Mouse (Mus musculus): Measurements from ENCODE around the gene Cdk13. TPM values are rescaled to one million over a fixed set of nuclear protein-coding genes. Genes with fewer than 3 reads are reported as not detected.

Gene Cdk13
- polyA plus RNA-seq, 1 experiment: 69.2 TPM

- Histone ChIP-seq H3K4me1 (ENCODE audit: control insufficient read depth, insufficient read depth, low read length) (no peaks in the 10 kb centered on the region), H3K4me3 (ENCODE audit: low read depth, low read length) (peak overlapping the region; percentile 86), H3K27ac (ENCODE audit: insufficient read depth, low read length) (no peak overlapping the region), H3K27me3 (ENCODE audit: control insufficient read depth, insufficient read depth, low read length, poor library complexity, severe bottlenecking) (no peaks in the 10 kb centered on the region), H3K9ac (ENCODE audit: low read depth, poor library complexity, severe bottlenecking) (peak overlapping the region; percentile 98), H3K36me3 (ENCODE audit: control insufficient read depth, insufficient read depth, low read length, poor library complexity, severe bottlenecking) (no peaks in the 10 kb centered on the region; the same call in none of the 2 replicates), H3K9me3 (replicated peaks; ENCODE audit: control insufficient read depth, insufficient read depth, low read length, poor library complexity, severe bottlenecking) (no peaks in the 10 kb centered on the region)
- TF ChIP-seq CTCF (IDR thresholded peaks at IDR 0.05; ENCODE audit: low read depth, low read length) (peak; percentile 6), EP300 (IDR thresholded peaks at IDR 0.05; ENCODE audit: insufficient read depth, low read depth, low read length) (no peak), POLR2A (IDR thresholded peaks at IDR 0.05; ENCODE audit: insufficient read depth, low read length) (no peak)
Measured at GRCm38 (mm10) chr13:17803331-17804057, 1.4 kb downstream of the Cdk13 start.

- Histone ChIP-seq H3K36me3 (ENCODE audit: control insufficient read depth, insufficient read depth, low read length, poor library complexity, severe bottlenecking) (no peaks in the 10 kb centered on the region; the same call in none of the 2 replicates), H3K9me3 (replicated peaks; ENCODE audit: control insufficient read depth, insufficient read depth, low read length, poor library complexity, severe bottlenecking) (no peaks in the 10 kb centered on the region), H3K27ac (ENCODE audit: insufficient read depth, low read length) (no peak overlapping the region), H3K27me3 (ENCODE audit: control insufficient read depth, insufficient read depth, low read length, poor library complexity, severe bottlenecking) (no peaks in the 10 kb centered on the region), H3K4me3 (ENCODE audit: low read depth, low read length) (peak overlapping the region; percentile 86), H3K9ac (ENCODE audit: low read depth, poor library complexity, severe bottlenecking) (peak overlapping the region; percentile 98), H3K4me1 (ENCODE audit: control insufficient read depth, insufficient read depth, low read length) (no peaks in the 10 kb centered on the region)
- TF ChIP-seq CTCF (IDR thresholded peaks at IDR 0.05; ENCODE audit: low read depth, low read length): no peak
- no peak for TF ChIP-seq POLR2A (IDR thresholded peaks at IDR 0.05; ENCODE audit: insufficient read depth, low read length)
- TF ChIP-seq EP300 (IDR thresholded peaks at IDR 0.05; ENCODE audit: insufficient read depth, low read depth, low read length): no peak
Measured at GRCm38 (mm10) chr13:17802880-17803279, 2.0 kb downstream of the Cdk13 start.

- no peaks in the 10 kb centered on the region for H3K4me1 ChIP-seq (ENCODE audit: control insufficient read depth, insufficient read depth, low read length)
- no peaks in the 10 kb centered on the region; the same call in none of the 2 replicates for H3K36me3 ChIP-seq (ENCODE audit: control insufficient read depth, insufficient read depth, low read length, poor library complexity, severe bottlenecking)
- no peak for TF ChIP-seq POLR2A (IDR thresholded peaks at IDR 0.05; ENCODE audit: insufficient read depth, low read length)
- no peak for TF ChIP-seq EP300 (IDR thresholded peaks at IDR 0.05; ENCODE audit: insufficient read depth, low read depth, low read length)
- no peak for TF ChIP-seq CTCF (IDR thresholded peaks at IDR 0.05; ENCODE audit: low read depth, low read length)
- no peak overlapping the region for H3K4me3 ChIP-seq (ENCODE audit: low read depth, low read length)
- H3K27me3 ChIP-seq (ENCODE audit: control insufficient read depth, insufficient read depth, low read length, poor library complexity, severe bottlenecking): no peaks in the 10 kb centered on the region
- H3K27ac ChIP-seq (ENCODE audit: insufficient read depth, low read length): no peak overlapping the region
- no peak overlapping the region for H3K9ac ChIP-seq (ENCODE audit: low read depth, poor library complexity, severe bottlenecking)
- no peaks in the 10 kb centered on the region for H3K9me3 ChIP-seq (replicated peaks; ENCODE audit: control insufficient read depth, insufficient read depth, low read length, poor library complexity, severe bottlenecking)
Measured at GRCm38 (mm10) chr13:17799735-17800134, 5.2 kb downstream of the Cdk13 start.

- no peak overlapping the region for H3K27ac ChIP-seq (ENCODE audit: insufficient read depth, low read length)
- H3K9ac ChIP-seq (ENCODE audit: low read depth, poor library complexity, severe bottlenecking): no peak overlapping the region
- no peak for TF ChIP-seq CTCF (IDR thresholded peaks at IDR 0.05; ENCODE audit: low read depth, low read length)
- no peak for TF ChIP-seq EP300 (IDR thresholded peaks at IDR 0.05; ENCODE audit: insufficient read depth, low read depth, low read length)
- TF ChIP-seq POLR2A (IDR thresholded peaks at IDR 0.05; ENCODE audit: insufficient read depth, low read length): no peak
- no peaks in the 10 kb centered on the region for H3K9me3 ChIP-seq (replicated peaks; ENCODE audit: control insufficient read depth, insufficient read depth, low read length, poor library complexity, severe bottlenecking)
- no peaks in the 10 kb centered on the region for H3K27me3 ChIP-seq (ENCODE audit: control insufficient read depth, insufficient read depth, low read length, poor library complexity, severe bottlenecking)
- H3K36me3 ChIP-seq (ENCODE audit: control insufficient read depth, insufficient read depth, low read length, poor library complexity, severe bottlenecking): no peaks in the 10 kb centered on the region; the same call in 1 of the 2 replicates
- H3K4me1 ChIP-seq (ENCODE audit: control insufficient read depth, insufficient read depth, low read length): no peaks in the 10 kb centered on the region
- H3K4me3 ChIP-seq (ENCODE audit: low read depth, low read length): no peak overlapping the region
Measured at GRCm38 (mm10) chr13:17795757-17796456, 9.0 kb downstream of the Cdk13 start.

GRCm38 (mm10) chr13:17783643-17784042 lies 21.3 kb downstream of the Cdk13 start:
- peaks cover 17% of the 10 kb centered on the region for H3K9me3 ChIP-seq (replicated peaks; ENCODE audit: control insufficient read depth, insufficient read depth, low read length, poor library complexity, severe bottlenecking)
- H3K27ac ChIP-seq (ENCODE audit: insufficient read depth, low read length): no peak overlapping the region
- H3K9ac ChIP-seq (ENCODE audit: low read depth, poor library complexity, severe bottlenecking): no peak overlapping the region
- no peak overlapping the region for H3K4me3 ChIP-seq (ENCODE audit: low read depth, low read length)
- no peaks in the 10 kb centered on the region for H3K27me3 ChIP-seq (ENCODE audit: control insufficient read depth, insufficient read depth, low read length, poor library complexity, severe bottlenecking)
- TF ChIP-seq EP300 (IDR thresholded peaks at IDR 0.05; ENCODE audit: insufficient read depth, low read depth, low read length) (no peak), CTCF (IDR thresholded peaks at IDR 0.05; ENCODE audit: low read depth, low read length) (no peak), POLR2A (IDR thresholded peaks at IDR 0.05; ENCODE audit: insufficient read depth, low read length) (no peak)
- H3K36me3 ChIP-seq (ENCODE audit: control insufficient read depth, insufficient read depth, low read length, poor library complexity, severe bottlenecking): no peaks in the 10 kb centered on the region
- H3K4me1 ChIP-seq (ENCODE audit: control insufficient read depth, insufficient read depth, low read length): no peaks in the 10 kb centered on the region

- Histone ChIP-seq H3K27me3 (ENCODE audit: control insufficient read depth, insufficient read depth, low read length, poor library complexity, severe bottlenecking) (no peaks in the 10 kb centered on the region), H3K4me3 (ENCODE audit: low read depth, low read length) (no peak overlapping the region), H3K27ac (ENCODE audit: insufficient read depth, low read length) (no peak overlapping the region), H3K36me3 (ENCODE audit: control insufficient read depth, insufficient read depth, low read length, poor library complexity, severe bottlenecking) (no peaks in the 10 kb centered on the region), H3K9ac (ENCODE audit: low read depth, poor library complexity, severe bottlenecking) (no peak overlapping the region), H3K9me3 (replicated peaks; ENCODE audit: control insufficient read depth, insufficient read depth, low read length, poor library complexity, severe bottlenecking) (peaks cover 4% of the 10 kb centered on the region; the same call in 1 of the 2 replicates), H3K4me1 (ENCODE audit: control insufficient read depth, insufficient read depth, low read length) (no peaks in the 10 kb centered on the region)
- TF ChIP-seq POLR2A (IDR thresholded peaks at IDR 0.05; ENCODE audit: insufficient read depth, low read length) (no peak), EP300 (IDR thresholded peaks at IDR 0.05; ENCODE audit: insufficient read depth, low read depth, low read length) (no peak), CTCF (IDR thresholded peaks at IDR 0.05; ENCODE audit: low read depth, low read length) (no peak)
Measured at GRCm38 (mm10) chr13:17779923-17780322, 25.0 kb downstream of the Cdk13 start.
